Mouse (Mus musculus): ENCODE data around the gene Cirbp. TPM values are rescaled to one million over a fixed set of nuclear protein-coding genes. Genes with fewer than 3 reads are reported as not detected.

Cirbp gene
- polyA plus RNA-seq, 1 experiment: 30.9 TPM

- no peaks in the 10 kb centered on the region for H3K27me3 ChIP-seq (ENCODE audit: control insufficient read depth, insufficient read depth, insufficient read length)
- H3K36me3 ChIP-seq (ENCODE audit: control insufficient read depth, insufficient read depth): peaks cover 81% of the 10 kb centered on the region
- H3K79me2 ChIP-seq (ENCODE audit: control insufficient read depth, insufficient read depth): peaks cover 91% of the 10 kb centered on the region
- TF ChIP-seq FOSL1 (IDR thresholded peaks at IDR 0.05; ENCODE audit: insufficient read depth, low read length, poor library complexity, severe bottlenecking): no peak
- TF ChIP-seq MAX (IDR thresholded peaks at IDR 0.05): no peak
- TF ChIP-seq MYOD1 (IDR thresholded peaks at IDR 0.05; ENCODE audit: control insufficient read depth, insufficient read length, low read depth): no peak
- TF ChIP-seq USF1 (IDR thresholded peaks at IDR 0.05; ENCODE audit: low read depth): no peak
- TF ChIP-seq CTCF (IDR thresholded peaks at IDR 0.05; ENCODE audit: control insufficient read depth, insufficient read depth, insufficient read length): no peak
- TF ChIP-seq MYOG (IDR thresholded peaks at IDR 0.05; ENCODE audit: control insufficient read depth, extremely low read depth, insufficient read length): no peak
- no peak for TF ChIP-seq CEBPB (IDR thresholded peaks at IDR 0.05; ENCODE audit: low read depth)
- peak overlapping the region; percentile 98 for H3ac ChIP-seq (ENCODE audit: control insufficient read depth, insufficient read length, low read depth)
- H3K79me3 ChIP-seq (ENCODE audit: low read depth): peaks cover 68% of the 10 kb centered on the region
- peak overlapping the region; percentile 93 for H3K4me3 ChIP-seq (ENCODE audit: insufficient read depth, poor library complexity, severe bottlenecking)
Measured at GRCm38 (mm10) chr10:80152873-80153260, 12.9 kb upstream of the Cirbp start.

- peaks cover 88% of the 10 kb centered on the region for H3K36me3 ChIP-seq (ENCODE audit: control insufficient read depth, insufficient read depth)
- peaks cover 88% of the 10 kb centered on the region for H3K79me2 ChIP-seq (ENCODE audit: control insufficient read depth, insufficient read depth)
- TF ChIP-seq CEBPB (IDR thresholded peaks at IDR 0.05; ENCODE audit: low read depth) (no peak), USF1 (IDR thresholded peaks at IDR 0.05; ENCODE audit: low read depth) (no peak), MAX (IDR thresholded peaks at IDR 0.05) (no peak), MYOG (IDR thresholded peaks at IDR 0.05; ENCODE audit: control insufficient read depth, extremely low read depth, insufficient read length) (no peak), CTCF (IDR thresholded peaks at IDR 0.05; ENCODE audit: control insufficient read depth, insufficient read depth, insufficient read length) (no peak), MYOD1 (IDR thresholded peaks at IDR 0.05; ENCODE audit: control insufficient read depth, insufficient read length, low read depth) (no peak), FOSL1 (IDR thresholded peaks at IDR 0.05; ENCODE audit: insufficient read depth, low read length, poor library complexity, severe bottlenecking) (no peak)
Measured at GRCm38 (mm10) chr10:80153713-80154112, 12.1 kb upstream of the Cirbp start.

GRCm38 (mm10) chr10:80154384-80154783 lies 11.4 kb upstream of the Cirbp start:
- Histone ChIP-seq H3K27me3 (ENCODE audit: control insufficient read depth, insufficient read depth, insufficient read length) (no peaks in the 10 kb centered on the region), H3K36me3 (ENCODE audit: control insufficient read depth, insufficient read depth) (peaks cover 89% of the 10 kb centered on the region), H3K4me3 (ENCODE audit: insufficient read depth, poor library complexity, severe bottlenecking) (no peak overlapping the region), H3K79me3 (ENCODE audit: low read depth) (peaks cover 68% of the 10 kb centered on the region), H3K79me2 (ENCODE audit: control insufficient read depth, insufficient read depth) (peaks cover 82% of the 10 kb centered on the region), H3ac (ENCODE audit: control insufficient read depth, insufficient read length, low read depth) (no peak overlapping the region)
- TF ChIP-seq MYOD1 (IDR thresholded peaks at IDR 0.05; ENCODE audit: control insufficient read depth, insufficient read length, low read depth): no peak
- no peak for TF ChIP-seq FOSL1 (IDR thresholded peaks at IDR 0.05; ENCODE audit: insufficient read depth, low read length, poor library complexity, severe bottlenecking)
- TF ChIP-seq MAX (IDR thresholded peaks at IDR 0.05): no peak
- no peak for TF ChIP-seq CTCF (IDR thresholded peaks at IDR 0.05; ENCODE audit: control insufficient read depth, insufficient read depth, insufficient read length)
- no peak for TF ChIP-seq MYOG (IDR thresholded peaks at IDR 0.05; ENCODE audit: control insufficient read depth, extremely low read depth, insufficient read length)

More at GRCm38 (mm10) chr10:80153713-80154112, 12.1 kb upstream of the Cirbp start:
- H3K27me3 ChIP-seq (ENCODE audit: control insufficient read depth, insufficient read depth, insufficient read length): no peaks in the 10 kb centered on the region
- peak overlapping the region; percentile 25 for H3ac ChIP-seq (ENCODE audit: control insufficient read depth, insufficient read length, low read depth)
- no peak overlapping the region for H3K4me3 ChIP-seq (ENCODE audit: insufficient read depth, poor library complexity, severe bottlenecking)
- H3K79me3 ChIP-seq (ENCODE audit: low read depth): peaks cover 68% of the 10 kb centered on the region

GRCm38 (mm10) chr10:80155277-80155676 lies 10.5 kb upstream of the Cirbp start:
- H3K27me3 ChIP-seq (ENCODE audit: control insufficient read depth, insufficient read depth, insufficient read length): no peaks in the 10 kb centered on the region
- TF ChIP-seq MYOD1 (IDR thresholded peaks at IDR 0.05; ENCODE audit: control insufficient read depth, insufficient read length, low read depth) (no peak), CTCF (IDR thresholded peaks at IDR 0.05; ENCODE audit: control insufficient read depth, insufficient read depth, insufficient read length) (no peak), FOSL1 (IDR thresholded peaks at IDR 0.05; ENCODE audit: insufficient read depth, low read length, poor library complexity, severe bottlenecking) (no peak), USF1 (IDR thresholded peaks at IDR 0.05; ENCODE audit: low read depth) (no peak), MYOG (IDR thresholded peaks at IDR 0.05; ENCODE audit: control insufficient read depth, extremely low read depth, insufficient read length) (no peak), CEBPB (IDR thresholded peaks at IDR 0.05; ENCODE audit: low read depth) (no peak), MAX (IDR thresholded peaks at IDR 0.05) (no peak)
- H3K79me2 ChIP-seq (ENCODE audit: control insufficient read depth, insufficient read depth): peaks cover 73% of the 10 kb centered on the region
- peaks cover 82% of the 10 kb centered on the region for H3K36me3 ChIP-seq (ENCODE audit: control insufficient read depth, insufficient read depth)
- no peak overlapping the region for H3K4me3 ChIP-seq (ENCODE audit: insufficient read depth, poor library complexity, severe bottlenecking)
- H3K79me3 ChIP-seq (ENCODE audit: low read depth): peaks cover 61% of the 10 kb centered on the region
- peak overlapping the region; percentile 30 for H3ac ChIP-seq (ENCODE audit: control insufficient read depth, insufficient read length, low read depth)

GRCm38 (mm10) chr10:80156002-80156751 lies 9.6 kb upstream of the Cirbp start:
- H3K79me3 ChIP-seq (ENCODE audit: low read depth): peaks cover 52% of the 10 kb centered on the region
- H3K4me3 ChIP-seq (ENCODE audit: insufficient read depth, poor library complexity, severe bottlenecking): no peak overlapping the region
- peaks cover 64% of the 10 kb centered on the region for H3K79me2 ChIP-seq (ENCODE audit: control insufficient read depth, insufficient read depth)
- TF ChIP-seq CTCF (IDR thresholded peaks at IDR 0.05; ENCODE audit: control insufficient read depth, insufficient read depth, insufficient read length) (no peak), CEBPB (IDR thresholded peaks at IDR 0.05; ENCODE audit: low read depth) (no peak), FOSL1 (IDR thresholded peaks at IDR 0.05; ENCODE audit: insufficient read depth, low read length, poor library complexity, severe bottlenecking) (no peak), MYOD1 (IDR thresholded peaks at IDR 0.05; ENCODE audit: control insufficient read depth, insufficient read length, low read depth) (no peak), MAX (IDR thresholded peaks at IDR 0.05) (no peak), MYOG (IDR thresholded peaks at IDR 0.05; ENCODE audit: control insufficient read depth, extremely low read depth, insufficient read length) (no peak), USF1 (IDR thresholded peaks at IDR 0.05; ENCODE audit: low read depth) (no peak)
- peak overlapping the region; percentile 19 for H3ac ChIP-seq (ENCODE audit: control insufficient read depth, insufficient read length, low read depth)
- no peaks in the 10 kb centered on the region for H3K27me3 ChIP-seq (ENCODE audit: control insufficient read depth, insufficient read depth, insufficient read length)
- peaks cover 73% of the 10 kb centered on the region for H3K36me3 ChIP-seq (ENCODE audit: control insufficient read depth, insufficient read depth)
